Mouse (Mus musculus) layer of hippocampus, adult 11-12 months (tissue): ENCODE results near the gene Slfn5.
"Not testable (repeated sequence)": the region's sequence is repeated elsewhere in the genome, so short reads cannot be mapped to it uniquely, and the experiment has no call there.

Source experiments
- DNase-seq: peaks from one replicate; pipeline ENCODE4 v3.0.0; 2022; ENCODE audit warnings: low spot score

The Slfn5 gene

GRCm38 (mm10) chr11:82950736-82951481, at the start of gene Slfn5:
Gene Slfn5 (plus strand): TSS chr11:82951349.
- DNase-seq: no peak

- no peak for DNase-seq
Measured at GRCm38 (mm10) chr11:82901606-82902310, 49.4 kb upstream of the Slfn5 start.

GRCm38 (mm10) chr11:82904952-82905351, 46.2 kb upstream of the Slfn5 start:
- DNase-seq: no peak

- DNase-seq: no peak
Measured at GRCm38 (mm10) chr11:82905816-82906215, 45.3 kb upstream of the Slfn5 start.

- peak; percentile 92 for DNase-seq
Measured at GRCm38 (mm10) chr11:82907651-82908607, 43.2 kb upstream of the Slfn5 start, which contains the start of gene Nle1. Gene Nle1 (minus strand): TSS chr11:82908411.

- no peak for DNase-seq
Measured at GRCm38 (mm10) chr11:82908608-82908989, 42.5 kb upstream of the Slfn5 start.

GRCm38 (mm10) chr11:82910250-82910649, 40.9 kb upstream of the Slfn5 start, which contains the start of gene Unc45b:
Gene Unc45b (plus strand): TSS chr11:82910550.
- DNase-seq: no peak

GRCm38 (mm10) chr11:82910679-82911389, 40.3 kb upstream of the Slfn5 start:
- no peak for DNase-seq

- peak; percentile 58 for DNase-seq
Measured at GRCm38 (mm10) chr11:82914711-82915352, 36.3 kb upstream of the Slfn5 start.

GRCm38 (mm10) chr11:82920768-82921167, 30.4 kb upstream of the Slfn5 start:
- DNase-seq: no peak

GRCm38 (mm10) chr11:82921691-82922090, 29.5 kb upstream of the Slfn5 start:
- DNase-seq: no peak

- not testable (repeated sequence) for DNase-seq
Measured at GRCm38 (mm10) chr11:82923910-82924309, 27.2 kb upstream of the Slfn5 start.

GRCm38 (mm10) chr11:82928897-82929632, 22.1 kb upstream of the Slfn5 start:
- no peak for DNase-seq

GRCm38 (mm10) chr11:82929633-82929950, 21.6 kb upstream of the Slfn5 start:
- no peak for DNase-seq

GRCm38 (mm10) chr11:82930391-82930955, 20.7 kb upstream of the Slfn5 start:
- not testable (repeated sequence) for DNase-seq

GRCm38 (mm10) chr11:82931161-82931560, 20.0 kb upstream of the Slfn5 start:
- not testable (repeated sequence) for DNase-seq

GRCm38 (mm10) chr11:82931671-82932450, 19.3 kb upstream of the Slfn5 start:
- not testable (repeated sequence) for DNase-seq

GRCm38 (mm10) chr11:82933186-82933585, 18.0 kb upstream of the Slfn5 start:
- DNase-seq: no peak

- no peak for DNase-seq
Measured at GRCm38 (mm10) chr11:82943336-82943735, 7.8 kb upstream of the Slfn5 start.
